Mouse (Mus musculus) adrenal gland, postnatal 0 days (tissue): ENCODE measurements around the gene Cyp4a30b. TPM values are rescaled to one million over a fixed set of nuclear protein-coding genes. Genes with fewer than 3 reads are reported as not detected.

Experiments
- polyA plus RNA-seq: library from polyadenylated mRNA; unstranded; fragments of >200 nt; fragmentation: Nextera tagmentation; extraction: Ambion mirVana; gene quantifications from 2 replicates; pipeline ENCODE4 v1.2.1, GENCODE M21; 2015

Cyp4a30b gene
- polyA plus RNA-seq, result not detected in 2 replicates

GRCm38 (mm10) chr4:115452304-115452703 lies at the start of gene Cyp4a30b:
Gene Cyp4a30b (plus strand): TSS chr4:115452604.

GRCm38 (mm10) chr4:115411324-115411723 lies 41.1 kb upstream of the Cyp4a30b start, which contains the start of gene Cyp4a12b:
Gene Cyp4a12b (plus strand): TSS chr4:115411624.

GRCm38 (mm10) chr4:115496001-115496400 lies 43.6 kb downstream of the Cyp4a30b start, which contains the start of gene Cyp4a14:
Gene Cyp4a14 (minus strand): TSS chr4:115496142.

GRCm38 (mm10) chr4:115518000-115518399 lies 65.6 kb downstream of the Cyp4a30b start, which contains the start of gene Cyp4a10:
Gene Cyp4a10 (plus strand): TSS chr4:115518264.

Other genes starting within 250 kb of the Cyp4a30b start
- not detected in 2 replicates for gene Cyp4a29, start 210.5 kb upstream of the Cyp4a30b start, polyA plus RNA-seq
- 0.14 TPM in 1 of 2 replicates, not detected in the other for gene Cyp4a12a, start 153.6 kb upstream of the Cyp4a30b start, polyA plus RNA-seq
- gene Cyp4a12b, start 41.0 kb upstream of the Cyp4a30b start, polyA plus RNA-seq, result not detected in 2 replicates
- gene Cyp4a14, start 43.5 kb downstream of the Cyp4a30b start, polyA plus RNA-seq, result 21.7 and 28.3 TPM in 2 replicates
- 12.4 and 16.5 TPM in 2 replicates for gene Cyp4a10, start 65.7 kb downstream of the Cyp4a30b start, polyA plus RNA-seq
- gene Cyp4a31, start 111.0 kb downstream of the Cyp4a30b start, polyA plus RNA-seq, result 2.7 and 4.9 TPM in 2 replicates
- gene Cyp4a32, start 148.4 kb downstream of the Cyp4a30b start, polyA plus RNA-seq, result 0.47 and 0.65 TPM in 2 replicates
- 25.5 and 38.0 TPM in 2 replicates for gene Cyp4b1, start 195.1 kb downstream of the Cyp4a30b start, polyA plus RNA-seq